Mouse (Mus musculus): ENCODE data around the gene Akr7a5. TPM values are rescaled to one million over a fixed set of nuclear protein-coding genes. Genes with fewer than 3 reads are reported as not detected.

Akr7a5 gene
- total and polyA plus RNA-seq, 3 experiments, result 39.4 to 43.2 TPM; not detected in 1

- H3K36me3 ChIP-seq (ENCODE audit: control insufficient read depth in 1 of 2, insufficient read depth in 2 of 2, low read length in 2 of 2), result no peaks in the 10 kb centered on the region
Measured at GRCm38 (mm10) chr4:139319740-139320139, 9.2 kb downstream of the Akr7a5 start.

GRCm38 (mm10) chr4:139330605-139331004 is 20.1 kb downstream of the Akr7a5 start:
- peak overlapping the region; percentile 40 for H3K9ac ChIP-seq (ENCODE audit: control insufficient read depth, low read depth, low read length, poor library complexity, severe bottlenecking)
- DNase-seq (ENCODE audit: low read depth, low spot score), result peak; percentile 79

More at GRCm38 (mm10) chr4:139319740-139320139, 9.2 kb downstream of the Akr7a5 start:
- Histone ChIP-seq H3K4me3 (ENCODE audit: control insufficient read depth in 1 of 2, insufficient read depth in 1 of 2, low read depth in 2 of 2, low read length in 2 of 2) (no peak overlapping the region), H3K4me1 (ENCODE audit: control insufficient read depth in 1 of 2, insufficient read depth in 2 of 2, low read length in 2 of 2) (no peaks in the 10 kb centered on the region), H3K27ac (ENCODE audit: control insufficient read depth, low read depth, low read length) (no peak overlapping the region), H3K9ac (ENCODE audit: control insufficient read depth, low read depth, low read length, poor library complexity, severe bottlenecking) (no peak overlapping the region), H3K9me3 (replicated peaks; ENCODE audit: insufficient read depth, low read length) (no peaks in the 10 kb centered on the region), H3K79me2 (ENCODE audit: control insufficient read depth, insufficient read depth, low read length, poor library complexity) (no peaks in the 10 kb centered on the region), H3K27me3 (ENCODE audit: control insufficient read depth in 1 of 2, insufficient read depth in 2 of 2, low read length in 2 of 2) (no peaks in the 10 kb centered on the region)
- DNase-seq (ENCODE audit: low read depth, low spot score), result no peak
- TF ChIP-seq EP300 (IDR thresholded peaks at IDR 0.05; ENCODE audit: low read depth in 1 of 2, low read length in 2 of 2), result no peak
- no peak for TF ChIP-seq JUND (IDR thresholded peaks at IDR 0.05; ENCODE audit: low read depth, low read length)
- TF ChIP-seq NELFE (IDR thresholded peaks at IDR 0.05; ENCODE audit: low read depth, low read length), result no peak
- no peak for TF ChIP-seq MXI1 (IDR thresholded peaks at IDR 0.05; ENCODE audit: low read depth, low read length)
- TF ChIP-seq ZNF384 (IDR thresholded peaks at IDR 0.05; ENCODE audit: low read depth, low read length), result no peak
- TF ChIP-seq RCOR1 (IDR thresholded peaks at IDR 0.05; ENCODE audit: low read depth, low read length), result no peak
- no peak for TF ChIP-seq GATA1 (IDR thresholded peaks at IDR 0.05; ENCODE audit: low read depth, low read length)
- TF ChIP-seq CHD1 (IDR thresholded peaks at IDR 0.05; ENCODE audit: low read depth, low read length), result no peak
- no peak for TF ChIP-seq USF2 (IDR thresholded peaks at IDR 0.05; ENCODE audit: borderline replicate concordance in 1 of 2, insufficient read depth in 1 of 2, low read depth in 1 of 2, low read length in 2 of 2)
- no peak for TF ChIP-seq ZMIZ1 (IDR thresholded peaks at IDR 0.05; ENCODE audit: low read depth, low read length)
- TF ChIP-seq E2F4 (IDR thresholded peaks at IDR 0.05; ENCODE audit: borderline replicate concordance, low read depth, low read length), result no peak

More at GRCm38 (mm10) chr4:139330605-139331004, 20.1 kb downstream of the Akr7a5 start:
- Histone ChIP-seq H3K36me3 (ENCODE audit: control insufficient read depth in 1 of 2, insufficient read depth in 2 of 2, low read length in 2 of 2) (peaks cover 0 to 10% of the 10 kb centered on the region in 2 experiments; a peak in 2 of 4 replicates), H3K9me3 (replicated peaks; ENCODE audit: insufficient read depth, low read length) (no peaks in the 10 kb centered on the region), H3K4me3 (ENCODE audit: control insufficient read depth in 1 of 2, insufficient read depth in 1 of 2, low read depth in 2 of 2, low read length in 2 of 2) (peak overlapping the region; percentile 19 to 20; a peak in 3 of 4 replicates), H3K27ac (ENCODE audit: control insufficient read depth, low read depth, low read length) (peak overlapping the region; percentile 69), H3K27me3 (ENCODE audit: control insufficient read depth in 1 of 2, insufficient read depth in 2 of 2, low read length in 2 of 2) (no peaks in the 10 kb centered on the region), H3K79me2 (ENCODE audit: control insufficient read depth, insufficient read depth, low read length, poor library complexity) (no peaks in the 10 kb centered on the region), H3K4me1 (ENCODE audit: control insufficient read depth in 1 of 2, insufficient read depth in 2 of 2, low read length in 2 of 2) (peaks cover 0 to 15% of the 10 kb centered on the region in 2 experiments; a peak in 3 of 4 replicates)
- TF ChIP-seq POLR2A (IDR thresholded peaks at IDR 0.05; ENCODE audit: control insufficient read depth in 1 of 2, insufficient read depth in 1 of 2, low read depth in 1 of 2, low read length in 2 of 2, poor library complexity in 1 of 2) (0 out of 4 replicates have a peak, but pooled peaks of 1 of the 2 experiments have one; percentile 22), SMC3 (IDR thresholded peaks at IDR 0.05; ENCODE audit: low read depth, low read length) (peak; percentile 45), CTCF (IDR thresholded peaks at IDR 0.05 in 2 of 3, conservative IDR thresholded peaks at IDR 0.05 in 1 of 3; ENCODE audit: control insufficient read depth in 1 of 3, insufficient read depth in 1 of 3, low read depth in 2 of 3, low read length in 3 of 3, poor library complexity in 1 of 3, severe bottlenecking in 1 of 3) (peak; percentile 8 to 55 (median 38); a peak in 3 of 6 replicates), HCFC1 (IDR thresholded peaks at IDR 0.05; ENCODE audit: low read depth, low read length) (no peak; the same call in 1 of the 2 replicates), MYC (IDR thresholded peaks at IDR 0.05; ENCODE audit: low read depth, low read length) (no peak), TBP (IDR thresholded peaks at IDR 0.05; ENCODE audit: low read depth, low read length) (no peak), ELF1 (IDR thresholded peaks at IDR 0.05; ENCODE audit: low read depth, low read length) (0 out of 2 replicates have a peak, but pooled peaks have one; percentile 31), MAFK (IDR thresholded peaks at IDR 0.05; ENCODE audit: borderline replicate concordance, low read depth, low read length) (no peak), UBTF (IDR thresholded peaks at IDR 0.05; ENCODE audit: borderline replicate concordance, insufficient read depth, low read depth, low read length) (no peak), RAD21 (IDR thresholded peaks at IDR 0.05; ENCODE audit: low read depth, low read length) (peak; percentile 43), ZC3H11A (IDR thresholded peaks at IDR 0.05; ENCODE audit: low read depth, low read length) (0 out of 2 replicates have a peak, but pooled peaks have one; percentile 13), E2F4 (IDR thresholded peaks at IDR 0.05; ENCODE audit: borderline replicate concordance, low read depth, low read length) (no peak)
